Mouse (Mus musculus) heart, postnatal 0 days (tissue): Measurements from ENCODE around the gene Snx15. TPM values are rescaled to one million over a fixed set of nuclear protein-coding genes. Genes with fewer than 3 reads are reported as not detected.

Experiments
- ATAC-seq: fragments of 200-750 bp; cut with Nextera tagmentation; 2 replicates; pipeline ENCODE4 v1.8.0; 2017; ENCODE audit warnings: low read depth, moderate number of reproducible peaks, moderate library complexity; ENCODE audit not compliant: insufficient read depth
- DNase-seq: peaks from one replicate; pipeline ENCODE4 v3.0.0-alpha.2; 2016; ENCODE audit warnings: low spot score
- H3K27ac ChIP-seq: fragments of 300-500 bp; sonication (generic); 2 replicates; pipeline ENCODE4 v1.5.1; 2014; ENCODE audit warnings: low read depth, mild to moderate bottlenecking
- H3K27me3 ChIP-seq: fragments of 300-500 bp; sonication (generic); 2 replicates; pipeline ENCODE4 v1.6.1; 2014; ENCODE audit warnings: low read length, mixed read lengths; ENCODE audit not compliant: control insufficient read depth, insufficient read depth
- H3K36me3 ChIP-seq: fragments of 300-500 bp; sonication (generic); replicated peaks from 2 replicates; pipeline ENCODE4 v1.6.1; 2014; ENCODE audit warnings: low read length, mixed read lengths; ENCODE audit not compliant: control insufficient read depth, insufficient read depth
- H3K4me1 ChIP-seq: fragments of 300-500 bp; sonication (generic); 2 replicates; pipeline ENCODE4 v1.6.1; 2014; ENCODE audit warnings: antibody characterized with exemption; ENCODE audit not compliant: control insufficient read depth, insufficient read depth
- H3K4me2 ChIP-seq: fragments of 300-500 bp; sonication (generic); 2 replicates; pipeline ENCODE4 v1.6.1; 2014; ENCODE audit warnings: low read depth, mild to moderate bottlenecking, low read length, moderate library complexity
- H3K4me3 ChIP-seq: fragments of 300-500 bp; sonication (generic); 2 replicates; pipeline ENCODE4 v1.5.1; 2014; ENCODE audit warnings: low read depth, low read length
- H3K9ac ChIP-seq: fragments of 300-500 bp; sonication (generic); replicated peaks from 2 replicates; pipeline ENCODE4 v1.6.1; 2014; ENCODE audit warnings: low read depth, low read length, mixed read lengths
- H3K9me3 ChIP-seq: fragments of 300-500 bp; sonication (generic); replicated peaks from 2 replicates; pipeline ENCODE4 v1.6.1; 2016; ENCODE audit warnings: low read length; ENCODE audit not compliant: control insufficient read depth
- CTCF ChIP-seq: IDR thresholded peaks from 2 replicates; pipeline ENCODE4 v1.5.1; 2016; ENCODE audit warnings: antibody characterized with exemption, control low read depth, low read depth
- EP300 ChIP-seq: IDR thresholded peaks from 2 replicates; pipeline ENCODE4 v1.6.1; 2016; ENCODE audit warnings: antibody characterized with exemption, low read depth
- WGBS: fragments of 180-500 bp; shearing (Covaris S2); extraction: QIAGEN DNeasy Blood & Tissue Kit; methylation state at CpG from one replicate; pipeline ENCODE4 v1.1.7; 2014; 5-methylcytosine and 5-hydroxymethylcytosine counted together
- polyA plus RNA-seq: library from polyadenylated mRNA; unstranded; fragments of >200 nt; fragmentation: Nextera tagmentation; extraction: Ambion mirVana; gene quantifications from 2 replicates; pipeline ENCODE4 v1.2.1, GENCODE M21; 2015
- total RNA-seq: library from RNA; depleted of rRNA; stranded (reverse); fragments of >200 nt; gene quantifications from 2 replicates; pipeline ENCODE4 v1.2.3, GENCODE M21; 2014; ENCODE audit warnings: low replicate concordance

The Snx15 gene
- total and polyA plus RNA-seq, 2 experiments from 2014 or later, result 17.5 to 30.5 TPM

- H3K9me3 ChIP-seq, result no peaks in the 10 kb centered on the region
- WGBS, result 65% methylated on average over 6 of the region's 6 CpGs
- H3K4me1 ChIP-seq, result no peaks in the 10 kb centered on the region
- H3K36me3 ChIP-seq, result no peaks in the 10 kb centered on the region
- DNase-seq, result no peak
- H3K27ac ChIP-seq, result no peak overlapping the region
- no peak overlapping the region for H3K4me3 ChIP-seq
- TF ChIP-seq CTCF (no peak), EP300 (no peak)
- no peak for ATAC-seq
- H3K9ac ChIP-seq, result no peak overlapping the region
- H3K27me3 ChIP-seq, result no peaks in the 10 kb centered on the region
- no peak overlapping the region for H3K4me2 ChIP-seq
Measured at GRCm38 (mm10) chr19:6157220-6157619, 29.1 kb upstream of the Snx15 start.

GRCm38 (mm10) chr19:6156372-6156771, 28.3 kb upstream of the Snx15 start:
- no peak overlapping the region for H3K4me2 ChIP-seq
- no peak for DNase-seq
- no peak for ATAC-seq
- H3K9me3 ChIP-seq, result no peaks in the 10 kb centered on the region
- 49% methylated on average over 8 of the region's 8 CpGs for WGBS
- H3K27ac ChIP-seq, result no peak overlapping the region
- H3K4me1 ChIP-seq, result no peaks in the 10 kb centered on the region
- H3K27me3 ChIP-seq, result no peaks in the 10 kb centered on the region
- H3K4me3 ChIP-seq, result no peak overlapping the region
- H3K9ac ChIP-seq, result no peak overlapping the region
- TF ChIP-seq CTCF, result no peak
- TF ChIP-seq EP300, result no peak
- H3K36me3 ChIP-seq, result no peaks in the 10 kb centered on the region

GRCm38 (mm10) chr19:6155174-6155573, 27.1 kb upstream of the Snx15 start:
- no peaks in the 10 kb centered on the region for H3K27me3 ChIP-seq
- H3K4me2 ChIP-seq, result no peak overlapping the region
- DNase-seq (no peak), ATAC-seq (no peak)
- no peak for TF ChIP-seq CTCF
- no peak for TF ChIP-seq EP300
- WGBS, result 73% methylated on average over 9 of the region's 9 CpGs
- H3K9ac ChIP-seq, result no peak overlapping the region
- H3K27ac ChIP-seq, result no peak overlapping the region
- no peaks in the 10 kb centered on the region for H3K4me1 ChIP-seq
- no peaks in the 10 kb centered on the region for H3K9me3 ChIP-seq
- H3K4me3 ChIP-seq, result no peak overlapping the region
- H3K36me3 ChIP-seq, result no peaks in the 10 kb centered on the region

GRCm38 (mm10) chr19:6144842-6145241, 16.7 kb upstream of the Snx15 start:
- Histone ChIP-seq H3K9me3 (no peaks in the 10 kb centered on the region), H3K27ac (no peak overlapping the region), H3K4me1 (peaks cover under 1% of the 10 kb centered on the region; the same call in 1 of the 2 replicates), H3K4me2 (no peak overlapping the region), H3K4me3 (no peak overlapping the region), H3K27me3 (no peaks in the 10 kb centered on the region), H3K36me3 (no peaks in the 10 kb centered on the region), H3K9ac (no peak overlapping the region)
- no peak for ATAC-seq
- 65% methylated on average over 5 of the region's 5 CpGs for WGBS
- no peak for DNase-seq
- TF ChIP-seq EP300 (no peak), CTCF (no peak)

GRCm38 (mm10) chr19:6141394-6141749, 13.3 kb upstream of the Snx15 start, which contains the start of gene Arl2:
TSS of gene Arl2 (minus strand) at chr19:6141548.
- peak; percentile 69 for ATAC-seq
- H3K27me3 ChIP-seq, result no peaks in the 10 kb centered on the region

GRCm38 (mm10) chr19:6140678-6141393, 12.7 kb upstream of the Snx15 start, which contains the start of gene Batf2:
TSS of gene Batf2 (plus strand) at chr19:6140983.
- Histone ChIP-seq H3K27ac (peak within 1 kb of the TSS; percentile 85), H3K4me1 (peaks cover 2% of the 10 kb centered on the region; the same call in 1 of the 2 replicates), H3K4me2 (peak within 1 kb of the TSS; percentile 84), H3K9ac (peak within 1 kb of the TSS; percentile 67), H3K9me3 (no peaks in the 10 kb centered on the region), H3K36me3 (peaks cover 12% of the 10 kb centered on the region; the same call in 1 of the 2 replicates), H3K4me3 (peak within 1 kb of the TSS; percentile 61), H3K27me3 (no peaks in the 10 kb centered on the region)
- DNase-seq (peak; percentile 97), ATAC-seq (peak; percentile 95)
- under 1% methylated on average over 67 of the region's 68 CpGs for WGBS
- TF ChIP-seq EP300 (peak; percentile 60; the same call in 1 of the 2 replicates), CTCF (peak; percentile 92)

More at GRCm38 (mm10) chr19:6141394-6141749, 13.3 kb upstream of the Snx15 start, which contains the start of gene Arl2:
- TF ChIP-seq CTCF, result peak; percentile 55
- TF ChIP-seq EP300, result no peak
- Histone ChIP-seq H3K27ac (peak within 1 kb of the TSS; percentile 85), H3K9me3 (no peaks in the 10 kb centered on the region), H3K4me2 (peak within 1 kb of the TSS; percentile 84), H3K9ac (peak within 1 kb of the TSS; percentile 67), H3K4me3 (peak within 1 kb of the TSS; percentile 61), H3K4me1 (peaks cover 2% of the 10 kb centered on the region; the same call in 1 of the 2 replicates), H3K36me3 (peaks cover 9% of the 10 kb centered on the region; the same call in 1 of the 2 replicates)
- WGBS, result under 1% methylated on average over 15 of the region's 15 CpGs
- DNase-seq, result peak; percentile 84
